Mouse (Mus musculus) spleen, postnatal 10 days (tissue): ENCODE measurements around the gene Zfp982.
"Not testable (repeated sequence)": the region's sequence is repeated elsewhere in the genome, so short reads cannot be mapped to it uniquely, and the experiment has no call there.

Experiments used
- DNase-seq, 2 experiments: peaks; one replicate each; pipeline ENCODE4 v3.0.0; 2021 to 2022; ENCODE audit warnings: low spot score in 2 of 2

Gene Zfp982

GRCm38 (mm10) chr4:147492117-147492516 is at the start of gene Zfp982:
Zfp982 (plus strand) TSS chr4:147492417.
- DNase-seq, result not testable (repeated sequence)

GRCm38 (mm10) chr4:147442649-147443553 is 49.3 kb upstream of the Zfp982 start:
- peak in 1 of 2 experiments; percentile 44 for DNase-seq

GRCm38 (mm10) chr4:147443554-147443927 is 48.7 kb upstream of the Zfp982 start:
- DNase-seq, result not testable (repeated sequence)

GRCm38 (mm10) chr4:147445371-147445770 is 46.8 kb upstream of the Zfp982 start:
- DNase-seq, result not testable (repeated sequence)

- DNase-seq, result no peak
Measured at GRCm38 (mm10) chr4:147448358-147448757, 43.9 kb upstream of the Zfp982 start.

GRCm38 (mm10) chr4:147449099-147449581 is 43.1 kb upstream of the Zfp982 start:
- no peak for DNase-seq

GRCm38 (mm10) chr4:147449986-147450385 is 42.2 kb upstream of the Zfp982 start:
- not testable (repeated sequence) for DNase-seq

- not testable (repeated sequence) for DNase-seq
Measured at GRCm38 (mm10) chr4:147467207-147467606, 25.0 kb upstream of the Zfp982 start.

- not testable (repeated sequence) for DNase-seq
Measured at GRCm38 (mm10) chr4:147498772-147499613, 6.8 kb downstream of the Zfp982 start.

- DNase-seq, result no peak
Measured at GRCm38 (mm10) chr4:147509174-147509573, 17.0 kb downstream of the Zfp982 start.

- no peak for DNase-seq
Measured at GRCm38 (mm10) chr4:147518981-147519380, 26.8 kb downstream of the Zfp982 start.

GRCm38 (mm10) chr4:147520100-147520499 is 27.9 kb downstream of the Zfp982 start:
- no peak for DNase-seq

- DNase-seq, result no peak
Measured at GRCm38 (mm10) chr4:147525125-147525524, 32.9 kb downstream of the Zfp982 start.

GRCm38 (mm10) chr4:147530366-147530765 is 38.1 kb downstream of the Zfp982 start:
- DNase-seq, result no peak

- DNase-seq, result not testable (repeated sequence)
Measured at GRCm38 (mm10) chr4:147535916-147536315, 43.7 kb downstream of the Zfp982 start.

GRCm38 (mm10) chr4:147537702-147538101 is 45.5 kb downstream of the Zfp982 start:
- DNase-seq, result no peak

- not testable (repeated sequence) for DNase-seq
Measured at GRCm38 (mm10) chr4:147539918-147540317, 47.7 kb downstream of the Zfp982 start, which contains the start of gene Gm16503. Gm16503 (plus strand) TSS chr4:147540218.

- DNase-seq, result no peak
Measured at GRCm38 (mm10) chr4:147541105-147541504, 48.9 kb downstream of the Zfp982 start.

GRCm38 (mm10) chr4:147553071-147553470 is 60.9 kb downstream of the Zfp982 start, which contains the start of gene Zfp985:
Zfp985 (plus strand) TSS chr4:147553277.
- DNase-seq, result not testable (repeated sequence)

GRCm38 (mm10) chr4:147554361-147554760 is 62.1 kb downstream of the Zfp982 start:
- not testable (repeated sequence) for DNase-seq

- not testable (repeated sequence) for DNase-seq
Measured at GRCm38 (mm10) chr4:147556921-147557320, 64.7 kb downstream of the Zfp982 start.

- DNase-seq, result not testable (repeated sequence)
Measured at GRCm38 (mm10) chr4:147558011-147558410, 65.8 kb downstream of the Zfp982 start.
